Mouse (Mus musculus) adrenal gland, postnatal 10 days (tissue): ENCODE results near the gene Gucy2g. TPM values are rescaled to one million over a fixed set of nuclear protein-coding genes. Genes with fewer than 3 reads are reported as not detected.
"Not testable (repeated sequence)": the region's sequence is repeated elsewhere in the genome, so short reads cannot be mapped to it uniquely, and the experiment has no call there.

Experiments used
- DNase-seq: peaks from one replicate; pipeline ENCODE4 v3.0.0; 2021; ENCODE audit warnings: mixed read lengths
- microRNA-seq: library from miRNA; unstranded; fragments of <30 nt; microRNA quantifications from one replicate; pipeline ENCODE4 v1.2.0, GENCODE M21; 2021
- total RNA-seq, 2 experiments: library from RNA; stranded (reverse); gene quantifications; 2 replicates each; pipeline ENCODE4 v1.2.3; 2021

Gucy2g gene
- total RNA-seq, 2 experiments from 2014 or later = not detected

DNA sequence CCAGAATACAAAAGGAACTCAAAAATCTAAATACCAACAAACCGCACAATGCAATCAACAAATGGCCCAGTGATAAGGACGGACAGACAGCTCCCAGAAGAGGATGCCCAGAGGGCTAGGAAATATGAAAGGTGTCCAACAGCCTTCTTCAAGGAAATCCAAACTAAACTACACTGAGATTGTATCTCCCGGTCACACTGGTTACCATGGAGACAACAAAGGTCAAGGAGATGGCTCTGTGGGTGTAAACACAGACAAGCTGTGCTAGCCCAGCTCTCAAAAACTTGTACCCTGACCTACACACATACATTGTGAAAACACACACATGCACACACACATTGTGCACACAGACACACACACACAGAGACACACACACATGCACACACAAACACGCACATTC is 78.8 kb downstream of the Gucy2g start:
- DNase-seq = no peak

- DNase-seq = no peak
These were observed 81.2 kb downstream of the Gucy2g start for GRCm38 (mm10) chr19:55159826-55160225.

- DNase-seq = peak; percentile 57
These were observed 82.4 kb downstream of the Gucy2g start for GRCm38 (mm10) chr19:55158606-55159005.

DNA sequence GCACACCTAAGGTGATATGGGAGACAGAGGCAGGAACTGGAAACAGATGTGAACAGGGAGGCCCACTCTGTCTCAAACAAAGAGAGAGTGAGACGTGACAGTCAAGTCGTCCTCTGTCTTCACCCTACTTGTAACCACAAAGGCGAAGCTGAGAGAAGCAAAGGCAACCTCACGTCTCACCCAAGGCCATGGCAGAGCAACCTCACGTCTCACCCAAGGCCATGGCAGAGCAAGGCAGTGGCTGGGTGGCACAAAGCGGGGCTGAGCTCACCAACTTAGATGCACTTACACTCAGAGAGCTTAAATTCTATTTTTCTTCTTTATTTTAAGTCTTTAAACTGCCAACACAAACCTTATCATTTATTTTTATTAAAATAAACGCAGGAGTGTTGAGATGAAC is 84.0 kb downstream of the Gucy2g start:
- DNase-seq = no peak

DNA sequence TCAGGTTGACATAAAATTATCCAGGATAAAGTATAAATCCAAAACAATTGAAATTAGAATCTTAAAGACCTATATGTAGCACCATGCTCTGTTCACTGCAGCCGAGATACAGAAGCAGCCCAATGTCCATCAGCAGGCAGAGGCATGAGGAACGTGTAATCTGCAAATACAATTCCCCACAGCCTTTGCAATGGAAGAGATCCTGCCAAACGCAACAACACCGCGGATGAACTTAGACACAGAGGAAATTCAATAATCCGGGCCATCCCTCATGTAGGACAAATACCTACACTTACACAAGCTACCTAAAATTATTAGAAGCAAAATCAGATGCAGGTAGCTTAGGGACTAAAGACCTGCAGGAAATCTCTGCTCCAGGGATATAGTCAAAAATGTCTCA is 88.1 kb downstream of the Gucy2g start:
- DNase-seq = no peak

DNA sequence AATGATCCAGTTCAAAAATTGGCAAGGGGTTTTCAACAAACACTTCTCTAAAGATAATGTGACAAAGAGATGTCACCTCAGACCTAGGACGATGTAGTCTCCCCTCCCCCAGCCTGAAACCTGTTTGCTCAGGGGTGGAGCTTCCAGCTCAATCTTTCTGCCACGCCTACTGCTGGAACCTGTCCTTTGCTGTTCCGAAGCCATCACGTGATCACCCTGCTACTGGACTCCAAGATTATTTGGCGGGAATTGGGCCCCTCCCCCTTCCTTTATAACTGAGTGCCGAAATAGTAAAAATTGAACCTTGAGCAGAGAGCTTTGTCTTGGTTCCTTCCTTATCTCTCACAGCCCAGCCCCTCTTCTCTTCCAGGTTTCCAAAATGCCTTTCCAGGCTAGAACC is 88.8 kb downstream of the Gucy2g start:
- DNase-seq = not testable (repeated sequence)

DNA sequence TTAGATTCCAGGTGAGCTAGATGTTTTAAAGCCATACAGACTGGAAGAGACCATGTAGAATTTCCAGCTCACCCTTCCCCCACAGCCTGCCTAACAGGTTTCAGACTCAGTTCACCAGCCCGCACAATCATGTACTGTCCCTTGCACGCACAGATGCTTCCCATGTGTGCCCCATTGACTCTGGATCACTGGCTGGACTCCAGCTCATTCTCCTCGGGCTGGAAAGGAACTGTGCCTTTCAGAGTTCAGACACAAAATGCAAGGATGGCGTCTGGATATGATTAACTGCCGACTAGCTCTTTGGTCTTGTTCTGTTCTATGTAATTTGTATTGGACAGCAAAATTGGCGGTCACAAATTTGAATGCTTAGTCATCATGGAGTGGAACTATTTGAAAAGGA is 91.4 kb downstream of the Gucy2g start:
- DNase-seq = no peak

DNA sequence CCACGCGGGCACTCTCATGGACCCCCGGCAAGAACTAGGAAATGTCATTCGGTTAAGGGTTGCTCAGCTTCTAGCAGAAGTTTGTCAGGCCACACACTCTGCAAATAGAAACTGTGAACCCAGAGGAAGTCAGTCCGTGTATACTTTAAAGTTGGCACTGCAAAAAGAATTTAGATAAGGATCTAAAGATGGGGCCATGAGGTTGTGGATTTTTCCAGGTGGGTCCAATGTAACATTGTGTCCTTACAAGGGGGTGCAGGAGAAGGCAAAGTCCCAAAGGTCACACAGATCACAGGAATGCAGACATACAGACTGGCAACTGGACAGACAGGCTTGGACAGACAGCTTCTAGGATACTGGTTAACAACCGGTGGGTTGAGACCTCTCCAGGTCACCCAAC is 92.9 kb downstream of the Gucy2g start:
- no peak for DNase-seq

Small RNA genes within 50 kb of the gene (microRNA-seq; reads per million reads assigned to microRNA genes)
- gene Mir6715 = 3.7 reads per million

Other genes starting within 250 kb of the Gucy2g start
- gene Gpam, start 114.0 kb downstream of the Gucy2g start, total RNA-seq = 100 to 1,000 TPM; 174 to 215 TPM
- gene Tectb, start 60.5 kb downstream of the Gucy2g start, total RNA-seq = under 1 TPM; 0.45 to 0.55 TPM
- 100 to 1,000 TPM in 1 of 2 experiments, 10 to 100 TPM in 1; 89.8 to 143 TPM for gene Acsl5, start 10.7 kb upstream of the Gucy2g start, total RNA-seq
- gene Zdhhc6, start 74.8 kb upstream of the Gucy2g start, total RNA-seq = 10 to 100 TPM; 37.9 to 38.8 TPM
- gene Vti1a, start 75.1 kb upstream of the Gucy2g start, total RNA-seq = 10 to 100 TPM; 27.6 to 33.0 TPM